Mouse (Mus musculus): ENCODE measurements around the gene Pkn3. TPM values are rescaled to one million over a fixed set of nuclear protein-coding genes. Genes with fewer than 3 reads are reported as not detected.
A peak's percentile ranks its signal among the peaks of the same experiment; 100 is the strongest.

Gene Pkn3
- polyA plus RNA-seq, 1 experiment from 2014 or later: 2.1 TPM

DNA sequence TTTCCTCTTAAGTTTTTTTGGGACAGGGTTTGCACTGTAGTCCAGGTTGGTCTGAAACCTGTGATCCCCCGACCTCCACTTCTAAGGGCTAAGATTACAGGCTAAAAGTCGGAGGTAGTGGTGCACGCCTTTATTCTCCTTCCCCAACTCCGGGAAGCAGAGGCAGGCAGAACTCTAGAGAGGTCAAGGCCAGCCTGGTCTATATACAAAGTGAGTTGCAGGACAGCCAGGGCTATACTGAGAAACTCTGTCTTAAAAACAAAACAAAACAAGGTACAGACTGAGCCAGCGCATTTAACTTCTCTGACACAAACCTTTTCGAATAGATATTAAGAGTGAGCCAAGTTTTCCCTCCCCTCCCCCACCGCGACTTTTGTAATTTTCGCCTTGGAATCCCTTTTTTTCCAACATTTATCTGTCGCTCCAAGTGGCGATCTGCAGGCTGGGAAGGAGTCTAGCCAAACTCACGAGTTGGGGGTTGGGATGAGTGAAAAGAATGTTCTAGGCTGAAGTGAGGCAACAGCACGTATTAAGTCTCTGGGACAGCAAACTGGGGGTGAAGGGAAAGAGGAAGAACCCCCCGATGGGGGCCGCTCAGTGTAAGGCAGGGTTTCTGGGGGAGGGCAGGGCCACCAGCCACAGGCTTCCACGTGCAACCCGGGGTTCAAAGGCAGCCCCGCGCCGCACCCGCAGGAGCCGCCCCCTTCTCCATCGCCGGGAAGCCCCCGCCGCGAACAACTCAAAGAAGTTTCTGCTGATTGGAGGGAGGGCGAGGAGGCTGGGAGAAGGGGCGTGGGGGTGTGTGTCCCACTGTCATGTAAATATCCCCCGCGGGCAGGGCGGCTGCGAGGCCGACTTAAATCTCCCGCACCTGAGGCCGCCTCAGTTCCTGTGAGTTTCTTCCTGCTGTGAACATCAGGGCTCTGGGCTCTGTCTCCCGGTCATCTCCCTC is 16.0 kb upstream of the Pkn3 start:
- no peaks in the 10 kb centered on the region for H3K36me3 ChIP-seq (ENCODE audit: control insufficient read depth, insufficient read depth)
- H3K4me1 ChIP-seq (ENCODE audit: control insufficient read depth, low read depth, low read length): peaks cover 45% of the 10 kb centered on the region
- no peak for ATAC-seq (ENCODE audit: low read depth)
- H3K9me3 ChIP-seq (replicated peaks; ENCODE audit: control insufficient read depth, low read length): no peaks in the 10 kb centered on the region
- no peaks in the 10 kb centered on the region for H3K27me3 ChIP-seq (ENCODE audit: control insufficient read depth, insufficient read depth, low read depth, low read length)
- peak overlapping the region; percentile 92 for H3K27ac ChIP-seq (ENCODE audit: low read length)
- peak overlapping the region; percentile 81 for H3K9ac ChIP-seq (ENCODE audit: low read depth, low read length)
- H3K4me3 ChIP-seq (ENCODE audit: low read depth, low read length): peak overlapping the region; percentile 80
- peak overlapping the region; percentile 100 for H3K4me2 ChIP-seq (ENCODE audit: low read depth, low read length)
- WGBS (ENCODE audit: insufficient replicate concordance): 5% methylated on average over 34 of the region's 37 CpGs

DNA sequence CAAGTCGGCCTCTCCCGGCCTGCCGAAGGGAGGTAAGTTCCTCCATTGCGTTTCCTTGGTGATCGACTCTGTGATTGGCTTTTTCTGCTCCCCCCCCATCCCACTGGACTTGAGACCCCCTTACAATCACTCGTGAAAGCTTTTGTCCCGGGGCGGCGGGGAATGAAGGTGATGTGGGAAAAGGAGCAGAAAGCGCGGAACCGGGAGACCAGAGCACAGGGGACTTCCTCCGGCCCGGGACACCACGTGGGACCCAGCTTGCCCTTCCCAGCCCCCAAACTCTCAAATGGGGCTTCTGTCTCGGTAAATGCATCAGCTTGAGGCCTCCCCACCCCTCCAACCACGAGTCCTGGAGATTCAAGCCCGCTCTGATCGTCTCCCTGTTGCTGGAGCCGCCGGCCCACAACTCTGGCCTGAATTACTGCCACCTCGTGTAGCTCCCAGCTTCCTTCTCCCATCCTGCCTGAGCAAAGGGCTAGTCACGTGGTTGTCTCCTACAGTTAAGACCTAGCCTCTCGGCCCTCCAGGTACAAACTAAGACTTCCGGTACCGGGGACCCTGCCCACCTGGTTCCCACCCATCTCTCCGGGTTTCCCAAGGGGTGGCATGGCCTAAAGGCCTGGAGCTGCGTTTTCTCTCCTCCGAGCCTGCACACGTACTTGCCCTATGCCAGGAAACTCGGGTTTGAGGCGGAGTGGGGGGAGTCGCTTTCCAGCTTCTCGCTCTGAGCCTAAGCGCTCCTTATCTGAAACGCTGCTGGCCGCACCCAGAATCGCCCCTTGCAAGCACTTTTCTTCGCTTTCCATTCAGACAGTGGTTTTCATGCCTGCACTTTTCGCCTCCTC is 15.0 kb upstream of the Pkn3 start:
- H3K4me3 ChIP-seq (ENCODE audit: low read depth, low read length): peak overlapping the region; percentile 80
- peak overlapping the region; percentile 100 for H3K4me2 ChIP-seq (ENCODE audit: low read depth, low read length)
- ATAC-seq (ENCODE audit: low read depth): 0 out of 2 replicates have a peak, but pooled peaks have one; percentile 5
- peak overlapping the region; percentile 92 for H3K27ac ChIP-seq (ENCODE audit: low read length)
- H3K27me3 ChIP-seq (ENCODE audit: control insufficient read depth, insufficient read depth, low read depth, low read length): no peaks in the 10 kb centered on the region
- WGBS (ENCODE audit: insufficient replicate concordance): under 1% methylated on average over 40 of the region's 40 CpGs
- peak overlapping the region; percentile 81 for H3K9ac ChIP-seq (ENCODE audit: low read depth, low read length)
- peaks cover 42% of the 10 kb centered on the region for H3K4me1 ChIP-seq (ENCODE audit: control insufficient read depth, low read depth, low read length)
- H3K36me3 ChIP-seq (ENCODE audit: control insufficient read depth, insufficient read depth): no peaks in the 10 kb centered on the region
- H3K9me3 ChIP-seq (replicated peaks; ENCODE audit: control insufficient read depth, low read length): no peaks in the 10 kb centered on the region

DNA sequence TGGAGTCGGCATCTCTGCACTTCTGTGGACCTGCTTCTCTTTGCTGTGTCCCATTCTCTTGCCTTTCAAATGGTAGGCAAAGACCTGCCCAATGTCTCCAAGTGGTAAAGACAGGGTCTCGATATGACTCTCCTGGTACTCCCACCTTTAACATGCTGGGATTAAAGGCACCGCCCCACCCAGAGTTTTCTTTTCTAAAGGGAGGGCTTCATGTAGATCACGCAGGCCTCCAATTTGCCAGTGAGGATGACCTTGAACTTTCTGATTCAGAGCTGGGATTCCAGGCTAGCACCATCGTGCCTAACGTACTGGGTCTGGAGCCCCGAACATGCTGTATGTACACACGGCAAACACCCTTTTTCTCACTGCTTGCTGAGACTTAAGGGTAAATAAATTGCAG is 14.2 kb upstream of the Pkn3 start:
- Histone ChIP-seq H3K4me3 (ENCODE audit: low read depth, low read length) (peak overlapping the region; percentile 80), H3K36me3 (ENCODE audit: control insufficient read depth, insufficient read depth) (no peaks in the 10 kb centered on the region), H3K27me3 (ENCODE audit: control insufficient read depth, insufficient read depth, low read depth, low read length) (no peaks in the 10 kb centered on the region), H3K4me2 (ENCODE audit: low read depth, low read length) (peak overlapping the region; percentile 100), H3K4me1 (ENCODE audit: control insufficient read depth, low read depth, low read length) (peaks cover 44% of the 10 kb centered on the region), H3K27ac (ENCODE audit: low read length) (peak overlapping the region; percentile 92), H3K9ac (ENCODE audit: low read depth, low read length) (peak overlapping the region; percentile 81), H3K9me3 (replicated peaks; ENCODE audit: control insufficient read depth, low read length) (no peaks in the 10 kb centered on the region)
- under 1% methylated on average over 8 of the region's 8 CpGs for WGBS (ENCODE audit: insufficient replicate concordance)
- no peak for ATAC-seq (ENCODE audit: low read depth)

DNA sequence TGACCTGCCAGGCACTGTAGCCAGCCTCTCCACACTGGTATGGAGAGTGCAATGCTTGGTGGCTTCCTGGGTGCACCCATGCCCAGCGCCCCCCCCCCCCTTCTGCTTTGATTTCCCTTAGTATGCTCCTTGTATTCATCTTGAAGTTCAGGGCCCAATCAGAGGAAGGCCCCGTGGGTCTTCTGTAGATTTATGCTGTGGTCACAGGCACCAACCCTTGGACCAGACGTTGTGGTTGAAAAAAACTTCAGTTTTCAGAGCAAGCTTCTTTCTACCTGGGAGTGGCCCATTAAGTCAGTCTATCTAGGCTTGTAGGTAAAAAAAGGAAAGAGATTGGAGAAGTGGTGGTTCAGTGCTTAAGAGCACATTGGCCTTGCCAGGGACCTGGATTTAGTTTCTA is 13.7 kb upstream of the Pkn3 start:
- peaks cover 44% of the 10 kb centered on the region for H3K4me1 ChIP-seq (ENCODE audit: control insufficient read depth, low read depth, low read length)
- H3K36me3 ChIP-seq (ENCODE audit: control insufficient read depth, insufficient read depth): peaks cover 3% of the 10 kb centered on the region; the same call in 1 of the 2 replicates
- no peak for ATAC-seq (ENCODE audit: low read depth)
- H3K9me3 ChIP-seq (replicated peaks; ENCODE audit: control insufficient read depth, low read length): no peaks in the 10 kb centered on the region
- no peaks in the 10 kb centered on the region for H3K27me3 ChIP-seq (ENCODE audit: control insufficient read depth, insufficient read depth, low read depth, low read length)
- peak overlapping the region; percentile 80 for H3K4me3 ChIP-seq (ENCODE audit: low read depth, low read length)
- H3K27ac ChIP-seq (ENCODE audit: low read length): peak overlapping the region; percentile 92
- peak overlapping the region; percentile 100 for H3K4me2 ChIP-seq (ENCODE audit: low read depth, low read length)
- peak overlapping the region; percentile 81 for H3K9ac ChIP-seq (ENCODE audit: low read depth, low read length)
- 7% methylated on average over 3 of the region's 3 CpGs for WGBS (ENCODE audit: insufficient replicate concordance)

DNA sequence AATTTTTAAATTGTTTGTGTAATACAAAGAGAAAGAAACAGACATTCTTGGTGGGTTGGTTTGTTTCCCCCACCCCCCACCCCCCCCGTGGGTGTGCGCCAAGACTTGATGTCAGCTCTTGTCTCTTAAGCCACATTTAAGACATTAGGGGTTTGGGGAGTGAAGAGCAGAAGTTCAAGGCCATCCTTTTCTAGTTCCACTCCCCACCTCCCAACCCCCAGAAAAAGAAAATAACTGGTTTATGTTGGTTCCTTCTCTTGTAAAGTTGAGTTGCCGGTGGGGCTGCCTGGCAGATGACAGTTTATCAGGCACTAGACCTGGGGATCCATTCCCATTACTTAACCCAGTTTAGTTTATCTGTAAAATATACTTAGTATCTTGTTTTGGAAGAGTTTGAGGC is 13.2 kb upstream of the Pkn3 start:
- Histone ChIP-seq H3K4me1 (ENCODE audit: control insufficient read depth, low read depth, low read length) (peaks cover 44% of the 10 kb centered on the region), H3K4me2 (ENCODE audit: low read depth, low read length) (peak overlapping the region; percentile 100)
- ATAC-seq (ENCODE audit: low read depth): no peak

DNA sequence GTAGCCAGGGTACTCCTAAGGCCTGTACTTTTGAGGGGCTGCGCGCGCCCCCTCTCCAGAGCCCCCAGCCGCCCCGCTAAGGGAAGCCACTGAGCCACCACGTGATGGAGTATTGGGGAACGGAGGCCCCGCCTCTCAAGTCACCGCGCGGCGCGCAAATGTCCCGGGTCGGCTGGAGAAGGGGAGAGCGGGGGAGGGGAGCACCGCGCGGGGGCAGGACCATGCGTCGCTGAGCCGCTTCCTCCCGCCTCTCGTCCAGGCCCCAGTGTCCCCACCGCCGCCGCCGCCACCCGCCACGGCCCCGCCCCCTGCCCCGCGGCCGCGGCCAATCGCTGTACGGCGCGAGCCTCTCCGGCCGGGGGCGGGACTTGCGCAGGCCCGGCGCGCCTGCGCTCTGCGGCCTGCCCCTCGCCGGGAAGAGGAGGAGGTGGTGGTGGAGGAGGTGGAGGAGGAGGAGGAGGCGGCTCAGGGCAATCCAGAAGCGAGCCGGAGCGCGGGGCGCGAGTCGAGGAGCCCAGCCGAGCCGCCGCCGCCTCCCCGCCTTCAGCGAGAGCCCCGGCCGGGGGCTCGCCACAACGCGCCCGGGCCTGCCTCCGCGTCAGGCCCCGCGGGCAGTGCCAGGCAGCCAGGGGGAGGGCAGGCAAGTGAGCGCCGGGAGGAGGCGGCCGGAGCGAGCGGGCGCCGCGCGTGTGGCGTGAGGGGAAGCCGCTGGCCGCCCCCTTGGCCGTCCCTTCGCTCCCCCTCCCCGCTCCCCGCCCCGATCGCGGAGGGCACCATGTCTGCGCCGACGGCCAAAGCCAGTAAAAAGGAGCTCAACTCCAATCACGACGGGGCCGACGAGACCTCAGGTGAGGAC is 11.2 kb upstream of the Pkn3 start:
- H3K4me2 ChIP-seq (ENCODE audit: low read depth, low read length): peak overlapping the region; percentile 91
- under 1% methylated on average over 85 of the region's 101 CpGs for WGBS (ENCODE audit: insufficient replicate concordance)
- peak; percentile 91 for ATAC-seq (ENCODE audit: low read depth)
- peaks cover 43% of the 10 kb centered on the region for H3K4me1 ChIP-seq (ENCODE audit: control insufficient read depth, low read depth, low read length)
- H3K9me3 ChIP-seq (replicated peaks; ENCODE audit: control insufficient read depth, low read length): no peaks in the 10 kb centered on the region
- H3K27me3 ChIP-seq (ENCODE audit: control insufficient read depth, insufficient read depth, low read depth, low read length): no peaks in the 10 kb centered on the region
- peak overlapping the region; percentile 94 for H3K27ac ChIP-seq (ENCODE audit: low read length)
- H3K36me3 ChIP-seq (ENCODE audit: control insufficient read depth, insufficient read depth): peaks cover 19% of the 10 kb centered on the region
- peak overlapping the region; percentile 92 for H3K9ac ChIP-seq (ENCODE audit: low read depth, low read length)
- H3K4me3 ChIP-seq (ENCODE audit: low read depth, low read length): peak overlapping the region; percentile 98

More for the DNA sequence above, 13.2 kb upstream of the Pkn3 start:
- H3K9ac ChIP-seq (ENCODE audit: low read depth, low read length): peak overlapping the region; percentile 81
- H3K27me3 ChIP-seq (ENCODE audit: control insufficient read depth, insufficient read depth, low read depth, low read length): no peaks in the 10 kb centered on the region
- no peaks in the 10 kb centered on the region for H3K9me3 ChIP-seq (replicated peaks; ENCODE audit: control insufficient read depth, low read length)
- 12% methylated on average over 3 of the region's 3 CpGs for WGBS (ENCODE audit: insufficient replicate concordance)
- peak overlapping the region; percentile 80 for H3K4me3 ChIP-seq (ENCODE audit: low read depth, low read length)
- H3K27ac ChIP-seq (ENCODE audit: low read length): peak overlapping the region; percentile 92
- peaks cover 7% of the 10 kb centered on the region; the same call in 1 of the 2 replicates for H3K36me3 ChIP-seq (ENCODE audit: control insufficient read depth, insufficient read depth)

DNA sequence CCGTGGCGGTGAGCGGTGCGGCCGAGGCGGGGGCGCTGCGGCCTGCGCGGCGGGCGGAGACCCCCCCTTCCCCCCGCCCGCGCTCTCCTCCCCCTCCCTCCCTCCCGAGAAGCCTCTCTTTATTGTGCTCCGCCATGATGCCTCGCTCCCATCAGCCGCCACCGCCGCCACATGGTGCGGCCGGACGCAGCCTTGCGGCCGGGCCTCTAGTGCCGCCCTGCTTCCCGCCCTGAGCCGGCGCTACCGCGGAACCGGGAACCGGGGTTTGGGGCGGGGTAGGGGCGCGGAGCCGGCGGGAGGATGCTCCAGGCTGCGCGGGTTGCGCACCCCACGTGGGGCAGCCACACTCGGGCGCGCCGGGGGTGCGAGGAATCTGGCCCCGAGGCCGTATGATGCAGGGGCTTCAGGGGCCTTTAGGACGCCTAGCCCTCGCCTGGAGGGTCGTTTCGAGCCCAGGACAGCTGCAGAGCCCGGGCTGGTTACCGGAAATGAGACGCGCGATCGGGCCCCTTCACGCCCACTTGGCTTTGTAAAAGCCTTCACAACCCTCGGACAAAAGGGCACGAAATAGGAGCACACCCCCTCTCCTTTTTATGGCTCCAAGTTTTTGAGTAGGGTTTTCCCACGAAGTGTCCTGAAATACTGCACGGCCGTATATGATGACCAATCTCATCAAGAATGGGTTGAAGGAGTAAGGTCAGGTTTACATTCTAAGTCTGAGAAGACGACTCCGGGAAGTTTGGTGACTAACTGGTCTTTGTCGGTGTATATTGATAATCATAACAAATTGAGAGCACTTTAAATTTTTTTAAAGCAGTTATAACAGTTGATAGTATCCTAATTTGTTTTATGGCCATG is 10.2 kb upstream of the Pkn3 start:
- no peak for ATAC-seq (ENCODE audit: low read depth)
- H3K9ac ChIP-seq (ENCODE audit: low read depth, low read length): peak overlapping the region; percentile 92
- peak overlapping the region; percentile 94 for H3K27ac ChIP-seq (ENCODE audit: low read length)
- H3K4me3 ChIP-seq (ENCODE audit: low read depth, low read length): peak overlapping the region; percentile 98
- peak overlapping the region; percentile 90 for H3K4me2 ChIP-seq (ENCODE audit: low read depth, low read length)
- under 1% methylated on average over 44 of the region's 69 CpGs for WGBS (ENCODE audit: insufficient replicate concordance)
- no peaks in the 10 kb centered on the region for H3K9me3 ChIP-seq (replicated peaks; ENCODE audit: control insufficient read depth, low read length)
- H3K4me1 ChIP-seq (ENCODE audit: control insufficient read depth, low read depth, low read length): peaks cover 36% of the 10 kb centered on the region
- peaks cover 19% of the 10 kb centered on the region for H3K36me3 ChIP-seq (ENCODE audit: control insufficient read depth, insufficient read depth)
- H3K27me3 ChIP-seq (ENCODE audit: control insufficient read depth, insufficient read depth, low read depth, low read length): no peaks in the 10 kb centered on the region
